Mouse (Mus musculus): ENCODE measurements around the gene Fbxw8.

Fbxw8 gene

DNA sequence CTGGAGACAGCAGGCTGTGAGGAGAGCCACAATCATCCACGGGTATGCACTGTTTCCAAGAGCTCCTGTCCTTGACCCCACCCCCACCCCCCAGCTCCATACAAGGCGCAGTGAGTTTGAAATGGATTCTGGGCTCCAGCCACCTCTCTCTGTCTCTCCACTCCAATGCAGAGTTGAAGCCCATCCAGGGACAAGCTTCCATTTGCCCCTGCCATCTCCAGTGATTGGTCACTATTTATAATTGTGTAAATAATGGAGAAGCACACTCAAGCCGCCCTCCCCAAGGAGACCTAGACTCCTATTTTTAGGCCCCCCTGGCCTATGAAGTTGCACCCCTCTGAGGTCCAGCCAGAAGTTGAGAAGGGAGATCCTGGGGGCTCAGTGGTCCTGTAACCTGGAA is 132.2 kb downstream of the Fbxw8 start:
- no peak for DNase-seq (ENCODE audit: low read depth, low spot score)

DNA sequence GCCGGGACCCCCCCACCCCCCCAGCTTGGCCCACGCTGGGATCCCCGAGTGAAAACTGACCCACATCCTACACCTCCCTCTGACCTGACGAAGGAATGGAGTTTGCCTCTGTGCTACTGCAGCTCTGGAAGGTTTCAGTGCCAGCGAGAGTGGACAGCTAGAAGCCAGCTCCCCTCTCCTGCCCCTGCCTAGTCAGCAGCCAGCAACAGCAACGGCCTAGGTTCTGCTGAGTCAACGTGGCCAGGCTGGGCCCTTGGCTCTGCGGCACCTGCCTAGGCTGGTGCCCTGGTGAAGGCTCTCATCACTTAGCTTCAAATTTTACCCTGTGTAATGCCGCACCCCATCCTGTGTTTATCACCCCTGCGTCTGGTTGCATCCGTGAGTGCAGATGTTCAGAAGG is 135.4 kb downstream of the Fbxw8 start:
- no peak for DNase-seq (ENCODE audit: low read depth, low spot score)

DNA sequence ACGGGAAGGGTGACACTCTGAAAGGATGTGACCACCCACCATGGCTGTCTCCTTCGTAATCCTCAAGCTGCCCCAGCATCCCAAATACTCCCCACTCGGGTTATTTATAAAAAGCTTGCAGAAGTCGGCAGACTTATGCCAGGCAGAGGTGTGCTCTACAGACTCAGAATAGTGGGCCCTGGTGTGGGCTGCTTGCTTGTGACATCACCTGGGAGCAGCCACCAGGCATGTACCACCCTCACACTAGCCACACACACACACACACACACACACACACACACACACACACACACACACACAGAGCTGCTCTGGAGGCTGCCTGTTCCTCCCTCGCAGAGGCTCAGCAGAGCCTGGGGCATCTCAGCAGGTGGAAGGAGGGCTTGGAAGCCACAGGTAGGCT is 137.7 kb downstream of the Fbxw8 start:
- no peak for DNase-seq (ENCODE audit: low read depth, low spot score)

GRCm38 (mm10) chr5:118015669-118016068 is 139.6 kb downstream of the Fbxw8 start:
- no peak for DNase-seq (ENCODE audit: low read depth, low spot score)

DNA sequence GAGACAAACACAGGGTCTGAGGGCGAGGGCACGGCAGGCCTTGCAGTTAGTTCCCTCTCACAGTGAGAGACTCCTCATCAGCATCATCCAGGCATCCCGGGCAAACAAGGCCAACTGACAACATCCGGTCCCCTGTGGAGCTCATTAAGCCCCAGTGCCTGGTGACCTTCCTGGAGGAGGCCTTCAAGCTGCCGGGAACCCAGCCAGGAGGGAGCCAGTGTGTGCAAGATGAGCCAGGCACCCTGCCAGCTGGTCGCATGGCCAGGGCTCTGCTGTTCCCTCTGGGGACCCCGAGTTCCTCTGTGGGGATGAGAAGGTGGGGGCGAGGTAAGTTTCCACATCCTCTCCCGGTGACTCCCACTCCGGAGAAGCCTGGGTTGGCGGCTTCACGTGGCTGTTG is 140.2 kb downstream of the Fbxw8 start:
- no peak for DNase-seq (ENCODE audit: low read depth, low spot score)

All from embryo, embryonic 11.5 days (tissue).